Mouse (Mus musculus): ENCODE measurements at regions not wholly inside any gene's neighbourhood (a gene's known extent, or its start where the extent isn't known, plus 50 kb on each side); places are given as distances from the start of the nearest gene placed in this dataset.

DNA sequence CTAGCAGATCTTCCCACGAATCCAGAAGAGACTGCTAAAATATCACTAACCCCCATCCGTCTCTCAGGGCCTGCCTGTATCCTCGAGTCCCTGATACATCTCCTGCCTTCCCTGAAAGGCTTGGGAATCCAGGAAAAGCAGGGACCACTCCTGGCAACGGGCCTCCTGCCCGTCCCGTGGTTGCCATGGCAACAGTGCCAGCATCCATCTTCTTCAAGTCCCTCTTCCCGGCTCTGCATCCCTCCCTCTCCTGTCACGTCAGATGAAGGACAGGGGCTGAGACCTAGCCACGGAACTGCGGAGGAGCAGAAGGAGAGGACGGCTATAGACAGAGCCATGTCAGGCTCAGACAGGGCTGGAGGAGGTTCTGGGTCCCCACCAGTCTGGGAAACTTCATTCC, 222.4 kb downstream of the Cryba4 start:
- DNase-seq (ENCODE audit: low read depth, low spot score) = no peak
- Histone ChIP-seq H3K27me3 (ENCODE audit: control insufficient read depth, insufficient read depth, low read length, poor library complexity, severe bottlenecking) (no peaks in the 10 kb centered on the region), H3K36me3 (ENCODE audit: control insufficient read depth, insufficient read depth, low read length, poor library complexity, severe bottlenecking) (no peaks in the 10 kb centered on the region)

DNA sequence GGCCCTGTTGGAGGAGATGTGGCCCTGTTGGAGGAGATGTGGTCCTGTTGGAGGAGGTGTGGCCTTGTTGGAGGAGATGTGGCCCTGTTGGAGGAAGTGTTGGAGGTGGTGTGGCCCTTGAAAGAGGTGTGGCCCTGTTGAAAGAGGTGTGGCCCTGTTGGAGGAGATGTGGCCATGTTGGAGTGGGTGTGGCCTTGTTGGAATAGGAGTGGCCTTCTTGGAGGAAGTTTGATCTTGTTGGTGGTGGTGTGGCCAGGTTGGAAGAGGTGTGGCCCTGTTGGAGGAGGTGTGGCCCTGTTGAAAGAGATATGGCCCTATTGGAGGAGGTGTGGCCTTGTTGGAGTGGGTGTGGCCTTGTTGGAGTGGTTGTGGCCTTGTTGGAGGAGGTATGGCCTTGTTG, 220.3 kb downstream of the Cryba4 start:
- no peaks in the 10 kb centered on the region for H3K27me3 ChIP-seq (ENCODE audit: control insufficient read depth, insufficient read depth, low read length, poor library complexity, severe bottlenecking)
- DNase-seq (ENCODE audit: low read depth, low spot score) = no peak
- no peaks in the 10 kb centered on the region for H3K36me3 ChIP-seq (ENCODE audit: control insufficient read depth, insufficient read depth, low read length, poor library complexity, severe bottlenecking)

DNA sequence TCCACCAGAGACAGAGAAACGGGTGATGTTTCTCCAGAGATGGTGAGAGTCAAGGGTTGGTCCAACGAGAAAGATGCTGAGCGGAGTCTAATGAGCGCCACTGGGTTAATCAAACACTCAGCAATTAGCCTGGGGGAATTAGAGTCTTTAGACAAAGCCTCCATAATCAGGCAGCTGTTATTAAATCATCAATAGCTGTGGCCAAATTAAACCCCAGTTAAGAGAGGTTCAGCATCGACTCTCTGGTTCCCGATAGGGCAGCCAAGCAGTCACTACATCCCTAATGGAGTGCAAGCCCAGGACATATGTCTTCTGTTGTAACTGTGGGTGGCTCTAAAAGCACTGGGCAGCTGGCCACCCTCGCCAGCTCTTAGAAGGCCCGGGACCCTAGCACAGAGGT, 216.9 kb downstream of the Cryba4 start:
- Histone ChIP-seq H3K27me3 (ENCODE audit: control insufficient read depth, insufficient read depth, low read length, poor library complexity, severe bottlenecking) (no peaks in the 10 kb centered on the region), H3K36me3 (ENCODE audit: control insufficient read depth, insufficient read depth, low read length, poor library complexity, severe bottlenecking) (no peaks in the 10 kb centered on the region)
- DNase-seq (ENCODE audit: low read depth, low spot score) = no peak

DNA sequence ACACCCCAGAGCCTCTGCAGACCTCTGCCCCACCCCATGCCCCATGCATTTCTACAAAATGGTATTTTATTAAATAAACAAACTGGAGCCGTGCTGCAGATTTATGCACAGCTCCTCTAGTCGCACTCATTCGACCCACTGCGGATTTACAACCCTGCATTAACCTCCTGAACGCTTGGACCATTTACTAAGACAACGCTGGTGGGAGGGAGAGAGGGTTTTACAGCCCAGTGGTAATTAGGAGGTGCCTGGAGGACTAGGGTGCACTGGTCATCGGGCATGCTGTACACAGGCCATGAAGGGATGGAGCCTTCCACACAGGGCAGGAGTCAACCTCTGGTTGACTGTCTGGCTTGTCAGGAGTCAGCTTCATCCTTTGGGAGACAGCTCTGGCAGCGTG, 215.2 kb downstream of the Cryba4 start:
- DNase-seq (ENCODE audit: low read depth, low spot score) = no peak
- H3K27me3 ChIP-seq (ENCODE audit: control insufficient read depth, insufficient read depth, low read length, poor library complexity, severe bottlenecking) = no peaks in the 10 kb centered on the region

DNA sequence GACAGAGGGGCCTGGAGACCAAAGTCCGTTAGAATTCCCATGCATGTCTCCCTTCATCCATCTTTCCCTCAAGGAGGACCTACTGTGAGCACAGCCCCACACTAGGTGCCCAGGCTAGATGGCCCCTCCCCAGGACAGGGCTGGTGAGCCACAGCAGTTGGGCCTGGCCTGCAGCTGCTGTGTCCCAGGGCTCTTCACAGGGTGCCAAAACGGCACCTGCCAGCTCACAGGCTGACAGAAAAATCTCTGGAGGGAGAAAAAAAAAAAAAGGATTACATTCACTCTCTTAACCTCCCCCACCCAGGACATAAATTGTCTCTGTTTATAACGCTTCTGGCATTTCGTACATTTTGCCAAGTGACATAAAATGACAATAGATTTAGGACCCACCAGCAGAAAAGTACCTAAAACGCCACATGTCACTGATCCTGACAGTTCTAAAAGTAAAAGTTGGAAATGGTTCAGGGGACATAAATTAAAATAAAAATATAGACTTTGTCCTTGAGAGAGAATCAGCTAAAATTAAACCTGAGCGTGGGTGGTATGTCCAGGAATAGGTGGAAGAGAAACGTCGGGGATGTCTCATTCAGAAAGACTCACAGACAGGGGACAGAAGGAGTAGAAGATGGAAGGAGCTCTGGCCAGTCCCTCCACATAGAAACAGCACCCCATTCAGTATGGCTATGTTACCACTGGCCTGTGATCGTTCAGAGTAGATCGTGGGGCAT, 212.5 kb downstream of the Cryba4 start:
- Histone ChIP-seq H3K27me3 (ENCODE audit: control insufficient read depth, insufficient read depth, low read length, poor library complexity, severe bottlenecking) (no peaks in the 10 kb centered on the region), H3K36me3 (ENCODE audit: control insufficient read depth, insufficient read depth, low read length, poor library complexity, severe bottlenecking) (no peaks in the 10 kb centered on the region)
- no peak for DNase-seq (ENCODE audit: low read depth, low spot score)

More for the DNA sequence above, 215.2 kb downstream of the Cryba4 start:
- H3K36me3 ChIP-seq (ENCODE audit: control insufficient read depth, insufficient read depth, low read length, poor library complexity, severe bottlenecking) = no peaks in the 10 kb centered on the region

DNA sequence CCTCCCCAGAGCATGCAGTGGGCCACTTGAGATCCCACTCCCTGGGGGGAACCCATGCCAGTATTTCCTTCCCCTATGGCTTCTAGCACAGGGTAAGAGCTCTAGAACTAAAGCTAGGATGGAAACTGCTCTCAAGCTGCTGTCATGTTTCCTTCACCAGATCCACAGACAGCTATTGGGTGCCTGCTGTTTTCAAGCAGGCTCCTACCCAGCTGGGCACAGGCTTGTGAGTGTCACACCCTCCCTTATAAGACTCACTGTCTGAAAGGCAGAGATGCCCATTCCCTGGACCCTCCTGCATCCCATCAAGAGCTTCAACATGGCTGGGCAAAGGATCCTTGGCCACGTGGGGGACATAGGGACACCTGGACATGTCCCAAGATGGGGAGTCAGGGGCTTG, 211.6 kb downstream of the Cryba4 start:
- H3K36me3 ChIP-seq (ENCODE audit: control insufficient read depth, insufficient read depth, low read length, poor library complexity, severe bottlenecking) = no peaks in the 10 kb centered on the region
- H3K27me3 ChIP-seq (ENCODE audit: control insufficient read depth, insufficient read depth, low read length, poor library complexity, severe bottlenecking) = no peaks in the 10 kb centered on the region
- DNase-seq (ENCODE audit: low read depth, low spot score) = no peak

DNA sequence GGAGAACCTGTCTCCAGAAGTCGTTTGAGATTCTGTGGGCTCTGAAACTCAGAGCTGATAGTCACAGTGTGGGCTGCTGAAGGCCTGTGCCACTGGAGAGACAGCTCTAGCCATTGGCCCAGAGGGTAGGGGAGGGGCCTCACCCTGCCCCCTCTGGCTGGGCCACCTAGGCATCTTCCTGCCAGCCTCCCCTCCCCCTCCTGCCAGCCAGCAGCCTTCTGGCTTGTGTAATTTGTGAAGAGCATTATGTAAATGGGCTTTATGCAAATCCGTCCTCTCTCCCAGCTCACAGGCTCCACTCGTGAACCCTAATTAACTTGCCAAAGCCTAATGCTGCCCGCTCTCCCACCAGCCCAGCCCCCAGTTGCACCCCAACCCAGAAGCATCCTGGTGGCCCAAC, 211.0 kb downstream of the Cryba4 start:
- no peaks in the 10 kb centered on the region for H3K36me3 ChIP-seq (ENCODE audit: control insufficient read depth, insufficient read depth, low read length, poor library complexity, severe bottlenecking)
- DNase-seq (ENCODE audit: low read depth, low spot score) = no peak
- H3K27me3 ChIP-seq (ENCODE audit: control insufficient read depth, insufficient read depth, low read length, poor library complexity, severe bottlenecking) = no peaks in the 10 kb centered on the region

DNA sequence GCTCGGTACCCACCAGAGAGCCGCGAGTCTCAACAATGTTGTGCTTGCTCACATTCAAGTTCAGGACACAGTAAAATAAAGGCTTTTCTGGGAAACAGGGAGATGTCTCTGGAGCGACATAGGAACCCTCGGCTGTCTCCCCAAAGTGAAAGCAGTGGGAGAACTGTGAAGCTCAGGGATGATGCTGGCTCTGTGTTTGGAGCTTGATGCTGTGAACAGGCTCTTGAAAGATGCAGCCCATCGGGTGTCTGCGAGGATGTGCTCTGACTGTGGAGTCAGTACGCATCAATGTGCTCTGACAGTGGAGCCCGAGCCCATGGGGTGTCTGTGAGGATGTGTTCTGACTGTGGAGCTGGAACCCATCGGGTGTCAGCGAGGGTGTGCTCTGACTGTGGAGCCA, 210.1 kb downstream of the Cryba4 start:
- no peak for DNase-seq (ENCODE audit: low read depth, low spot score)
- Histone ChIP-seq H3K27me3 (ENCODE audit: control insufficient read depth, insufficient read depth, low read length, poor library complexity, severe bottlenecking) (no peaks in the 10 kb centered on the region), H3K36me3 (ENCODE audit: control insufficient read depth, insufficient read depth, low read length, poor library complexity, severe bottlenecking) (no peaks in the 10 kb centered on the region)

DNA sequence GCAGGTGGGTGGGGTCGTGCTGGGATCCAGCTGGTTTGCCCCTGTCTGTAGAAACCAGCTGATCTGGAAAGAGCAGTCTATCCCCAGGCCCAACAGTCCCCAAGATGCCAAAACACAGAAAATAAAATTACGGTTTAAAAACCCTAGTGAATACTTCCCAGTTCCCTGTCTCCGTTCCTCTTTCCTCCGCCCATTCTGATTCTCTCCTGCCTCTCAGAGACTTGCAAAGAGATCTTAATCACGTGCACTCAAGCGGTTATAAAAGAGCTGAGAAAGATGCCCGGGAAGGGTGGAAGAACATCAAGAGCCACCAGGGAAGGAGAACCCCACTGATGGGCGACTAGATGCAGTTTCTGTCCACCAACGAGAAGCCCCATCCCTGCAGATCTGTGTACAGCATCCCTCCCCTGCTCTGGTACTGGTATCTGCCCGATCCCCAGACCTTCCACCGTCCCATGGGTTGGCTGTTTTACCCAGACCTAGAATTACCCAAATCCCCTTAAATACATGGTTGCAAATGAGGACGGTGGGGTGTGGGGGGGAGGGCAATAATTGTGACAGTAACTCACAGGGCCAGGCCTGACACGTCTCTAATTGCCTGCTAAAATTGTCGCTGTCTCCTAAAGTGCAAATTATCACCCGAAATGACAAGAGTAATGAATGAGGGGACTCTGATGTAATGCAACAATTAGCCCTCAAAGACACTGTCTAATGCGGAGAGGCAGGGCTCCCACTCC, 202.1 kb downstream of the Cryba4 start:
- H3K27me3 ChIP-seq (ENCODE audit: control insufficient read depth, insufficient read depth, low read length, poor library complexity, severe bottlenecking) = no peaks in the 10 kb centered on the region
- H3K36me3 ChIP-seq (ENCODE audit: control insufficient read depth, insufficient read depth, low read length, poor library complexity, severe bottlenecking) = no peaks in the 10 kb centered on the region
- DNase-seq (ENCODE audit: low read depth, low spot score) = no peak

DNA sequence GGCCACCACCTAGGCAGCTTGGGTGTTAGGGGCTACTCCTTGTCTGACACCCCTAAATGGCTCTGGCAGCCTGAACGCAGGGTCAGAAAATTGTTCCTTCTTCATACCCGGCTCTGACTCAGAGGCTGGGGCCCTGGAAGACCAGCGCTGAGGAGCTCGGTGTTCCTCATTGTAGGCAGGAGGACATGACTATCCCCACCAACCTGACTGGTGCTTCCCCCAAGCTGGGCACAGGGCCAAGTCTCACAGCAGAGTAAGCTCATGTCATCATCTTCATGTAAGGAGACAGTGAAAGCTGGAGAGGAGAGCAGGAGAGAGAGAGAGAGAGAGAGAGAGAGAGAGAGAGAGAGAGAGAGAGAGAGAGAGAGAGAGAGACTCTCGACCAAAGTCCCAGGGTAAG, 201.4 kb downstream of the Cryba4 start:
- no peak for DNase-seq (ENCODE audit: low read depth, low spot score)
- H3K27me3 ChIP-seq (ENCODE audit: control insufficient read depth, insufficient read depth, low read length, poor library complexity, severe bottlenecking) = no peaks in the 10 kb centered on the region
- H3K36me3 ChIP-seq (ENCODE audit: control insufficient read depth, insufficient read depth, low read length, poor library complexity, severe bottlenecking) = no peaks in the 10 kb centered on the region

DNA sequence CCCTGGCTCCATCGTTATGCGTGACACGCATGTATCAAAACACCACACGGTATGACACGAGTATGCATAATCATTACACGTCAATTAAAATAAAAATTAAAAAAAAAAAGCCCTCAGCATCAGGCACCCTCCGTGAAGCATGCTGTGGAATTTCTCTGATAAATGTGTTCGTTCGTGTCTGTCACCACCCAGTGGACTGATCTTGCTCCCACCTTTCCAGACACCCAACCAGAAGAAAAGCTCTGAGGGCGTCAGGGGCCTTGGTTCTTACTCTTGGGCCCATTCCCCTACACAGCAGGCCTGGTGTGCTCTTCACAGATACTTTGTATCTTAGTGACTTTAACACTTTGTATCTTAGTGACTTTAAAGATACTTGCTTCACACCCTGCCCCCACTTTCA, 200.5 kb downstream of the Cryba4 start:
- Histone ChIP-seq H3K36me3 (ENCODE audit: control insufficient read depth, insufficient read depth, low read length, poor library complexity, severe bottlenecking) (no peaks in the 10 kb centered on the region), H3K27me3 (ENCODE audit: control insufficient read depth, insufficient read depth, low read length, poor library complexity, severe bottlenecking) (no peaks in the 10 kb centered on the region)
- DNase-seq (ENCODE audit: low read depth, low spot score) = no peak

DNA sequence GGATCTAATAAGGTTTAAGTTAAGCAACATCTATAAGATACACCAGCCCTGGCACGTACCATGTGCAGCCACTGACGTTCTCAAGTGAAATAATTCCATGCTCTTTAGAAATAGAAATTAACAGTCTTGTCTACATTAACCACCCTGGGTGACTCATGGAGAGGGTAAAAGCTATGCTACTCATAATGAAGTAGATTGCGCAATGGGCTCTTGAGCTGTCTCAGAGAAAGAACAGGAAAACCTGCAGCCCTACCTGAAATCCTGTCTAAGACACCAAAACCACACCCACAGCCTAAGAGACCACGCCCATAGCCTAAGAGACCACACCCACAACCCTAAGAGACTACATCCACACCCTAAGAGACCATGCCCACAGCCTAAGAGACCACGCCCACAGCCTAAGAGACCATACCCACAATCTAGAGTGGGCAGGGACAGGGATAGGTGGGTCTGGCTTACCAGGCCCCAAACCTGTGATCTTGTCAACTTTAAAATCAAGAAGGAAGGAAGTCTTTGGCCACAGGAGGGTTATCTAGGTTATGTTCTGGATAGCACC, 198.6 kb downstream of the Cryba4 start:
- no peak for DNase-seq (ENCODE audit: low read depth, low spot score)
- H3K36me3 ChIP-seq (ENCODE audit: control insufficient read depth, insufficient read depth, low read length, poor library complexity, severe bottlenecking) = no peaks in the 10 kb centered on the region

DNA sequence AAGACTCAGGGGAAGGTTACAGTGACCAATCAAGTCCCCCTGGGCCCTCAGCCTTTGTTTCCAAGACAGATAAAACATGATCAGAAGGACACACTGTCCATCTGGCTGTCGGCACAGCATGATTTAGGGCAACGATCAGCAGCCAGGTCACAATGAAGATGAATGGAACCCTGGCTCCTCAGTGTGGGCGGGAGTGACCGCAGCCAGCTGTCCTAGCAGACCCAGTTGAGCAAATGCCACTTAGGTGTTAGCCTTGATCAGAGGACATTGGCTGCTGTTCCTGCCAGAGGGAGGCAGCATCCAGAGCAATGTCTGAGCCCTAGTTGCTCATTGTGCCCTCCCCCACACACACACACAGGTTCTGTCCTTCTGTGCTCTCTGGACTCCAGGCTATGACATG, 197.3 kb downstream of the Cryba4 start:
- Histone ChIP-seq H3K27me3 (ENCODE audit: control insufficient read depth, insufficient read depth, low read length, poor library complexity, severe bottlenecking) (no peaks in the 10 kb centered on the region), H3K36me3 (ENCODE audit: control insufficient read depth, insufficient read depth, low read length, poor library complexity, severe bottlenecking) (no peaks in the 10 kb centered on the region)
- no peak for DNase-seq (ENCODE audit: low read depth, low spot score)

More for the DNA sequence above, 198.6 kb downstream of the Cryba4 start:
- no peaks in the 10 kb centered on the region for H3K27me3 ChIP-seq (ENCODE audit: control insufficient read depth, insufficient read depth, low read length, poor library complexity, severe bottlenecking)

DNA sequence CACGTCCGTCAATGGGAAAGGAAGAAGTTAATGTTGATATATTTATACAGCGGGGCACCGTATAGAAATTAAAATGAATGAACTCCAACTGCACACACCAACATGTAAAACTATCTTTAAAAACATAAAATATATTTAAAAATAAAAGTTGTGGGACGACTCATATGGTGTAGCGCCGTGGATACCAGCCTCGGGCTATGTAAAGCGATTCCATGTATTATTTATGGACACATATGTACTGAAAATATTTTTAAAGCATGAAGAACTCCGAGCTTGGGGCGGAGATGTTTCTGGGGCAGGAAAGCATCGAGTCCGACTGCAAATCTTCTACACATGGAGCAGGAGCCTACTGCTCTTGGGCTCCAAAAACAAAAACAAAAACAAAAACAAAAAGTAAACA, 182.4 kb downstream of the Cryba4 start:
- DNase-seq (ENCODE audit: low read depth, low spot score) = no peak
- H3K27me3 ChIP-seq (ENCODE audit: control insufficient read depth, insufficient read depth, low read length, poor library complexity, severe bottlenecking) = no peaks in the 10 kb centered on the region
- no peaks in the 10 kb centered on the region for H3K36me3 ChIP-seq (ENCODE audit: control insufficient read depth, insufficient read depth, low read length, poor library complexity, severe bottlenecking)

DNA sequence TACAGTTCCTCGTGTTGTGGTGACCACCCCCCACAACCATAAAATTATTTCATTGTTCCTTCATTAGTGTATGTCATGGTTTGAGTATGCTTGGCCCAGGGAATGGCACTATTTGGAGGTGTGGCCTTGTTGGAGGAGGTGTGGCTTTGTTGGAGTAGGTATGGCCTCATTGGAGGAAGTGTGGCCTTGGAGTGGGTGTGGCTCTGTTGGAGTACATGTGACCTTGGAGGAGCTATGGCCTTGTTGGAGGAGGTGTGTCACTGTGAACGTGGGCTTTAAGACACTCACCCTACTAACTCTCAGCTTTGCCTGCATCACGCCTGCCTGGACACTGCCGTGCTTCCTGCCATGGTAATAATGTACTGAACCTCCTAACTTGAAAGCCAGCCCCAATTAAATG, 179.9 kb downstream of the Cryba4 start:
- no peak for DNase-seq (ENCODE audit: low read depth, low spot score)
- no peaks in the 10 kb centered on the region for H3K36me3 ChIP-seq (ENCODE audit: control insufficient read depth, insufficient read depth, low read length, poor library complexity, severe bottlenecking)
- H3K27me3 ChIP-seq (ENCODE audit: control insufficient read depth, insufficient read depth, low read length, poor library complexity, severe bottlenecking) = no peaks in the 10 kb centered on the region

Data from splenic B cell, adult 2 months (primary cell).